Mouse (Mus musculus): ENCODE results near the gene Actrt2. TPM values are rescaled to one million over a fixed set of nuclear protein-coding genes. Genes with fewer than 3 reads are reported as not detected.

The Actrt2 gene
- polyA plus RNA-seq, 1 experiment from 2014 or later = not detected

DNA sequence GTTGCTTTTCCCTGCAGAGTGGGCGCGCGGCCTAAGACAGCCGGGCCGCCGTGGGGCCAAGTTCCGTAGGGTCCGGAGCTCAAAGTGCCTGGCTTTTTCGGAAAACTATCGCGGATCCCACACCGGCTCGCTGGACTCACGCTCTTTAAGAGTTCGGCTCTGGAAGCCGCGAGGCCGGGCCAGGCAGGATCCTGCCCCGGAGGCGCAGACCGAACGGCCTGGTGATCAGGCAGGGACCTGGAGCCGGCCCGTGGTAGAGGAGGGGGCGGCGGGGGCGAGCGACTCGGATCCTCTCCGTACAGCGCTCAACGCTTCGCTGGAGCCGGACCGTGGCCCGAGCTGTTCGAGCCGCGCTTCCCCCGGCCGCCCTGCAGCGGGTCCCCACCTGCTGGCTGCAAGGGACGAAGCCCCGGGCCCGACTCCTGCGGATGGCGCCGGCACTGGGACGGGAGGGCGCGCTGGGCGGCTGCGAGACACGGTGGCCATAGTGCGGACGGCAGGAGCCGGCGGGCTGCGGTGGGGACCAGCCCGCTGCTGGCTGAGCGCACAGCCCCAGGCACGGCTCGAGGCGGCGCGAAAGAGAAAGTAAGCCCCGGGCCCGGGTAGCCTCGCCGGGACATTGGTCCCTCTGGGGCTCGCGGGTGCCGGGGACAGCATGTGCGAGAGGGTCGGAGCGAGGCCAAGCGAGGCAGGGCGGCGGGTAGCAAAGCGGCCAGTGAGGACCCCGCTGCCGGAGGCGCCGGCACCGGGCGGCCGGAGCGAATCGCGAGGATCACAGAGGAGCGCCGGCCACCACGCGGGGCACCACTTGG, 32.2 kb downstream of the Actrt2 start:
- Histone ChIP-seq H3K4me3 (peak overlapping the region; percentile 51), H3K4me1 (replicated peaks) (peaks cover 39% of the 10 kb centered on the region), H3K27ac (peak overlapping the region; percentile 88), H3K4me2 (peak overlapping the region; percentile 61), H3K9ac (peak overlapping the region; percentile 77), H3K9me3 (no peaks in the 10 kb centered on the region), H3K36me3 (no peaks in the 10 kb centered on the region), H3K27me3 (peaks cover 98% of the 10 kb centered on the region)
- under 1% methylated on average over 84 of the region's 94 CpGs for WGBS
- peak; percentile 62 for ATAC-seq (ENCODE audit: low FRiP score)

DNA sequence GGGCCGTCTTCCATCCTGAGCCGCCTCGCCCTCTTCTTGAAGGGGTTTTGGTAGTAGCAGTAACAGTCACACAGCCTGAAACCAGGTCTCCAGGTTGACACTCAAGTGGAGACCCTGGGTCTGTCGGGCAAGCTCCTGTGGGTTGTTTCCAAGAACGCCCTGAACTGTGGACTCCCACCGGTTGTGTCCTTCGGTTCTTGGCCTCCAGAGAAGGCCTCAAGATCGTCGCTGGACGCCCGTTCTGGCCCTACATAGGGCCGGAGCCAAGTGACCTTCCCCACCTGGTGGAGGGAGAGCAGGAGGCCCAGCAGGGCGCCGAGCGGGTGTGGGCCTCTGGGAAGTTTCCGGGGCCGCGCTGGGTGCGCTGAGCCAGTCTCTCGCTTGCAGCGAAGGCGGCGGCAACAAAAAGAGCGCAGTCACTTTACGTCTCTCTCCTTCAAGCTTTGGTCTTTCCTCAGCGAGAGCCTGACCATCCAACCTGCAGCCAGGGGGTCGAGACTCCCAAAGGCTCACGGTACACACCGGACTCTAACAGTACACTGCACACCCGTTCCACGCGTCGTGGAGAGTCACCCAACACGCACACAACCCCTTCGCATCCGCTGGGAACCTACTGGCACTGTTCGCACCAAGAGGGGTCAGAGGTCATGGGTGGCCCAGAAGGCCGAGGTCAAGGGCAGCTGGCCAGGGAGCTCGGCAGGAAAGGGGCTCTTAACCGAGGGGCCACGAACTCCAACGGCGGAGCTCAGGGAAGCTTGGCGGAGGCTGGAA, 33.0 kb downstream of the Actrt2 start:
- Histone ChIP-seq H3K36me3 (no peaks in the 10 kb centered on the region), H3K4me2 (peak overlapping the region; percentile 61), H3K9me3 (no peaks in the 10 kb centered on the region), H3K27me3 (peaks cover 96% of the 10 kb centered on the region), H3K9ac (peak overlapping the region; percentile 77), H3K4me3 (peak overlapping the region; percentile 51), H3K4me1 (replicated peaks) (peaks cover 39% of the 10 kb centered on the region), H3K27ac (peak overlapping the region; percentile 88)
- 6% methylated on average over 44 of the region's 44 CpGs for WGBS
- no peak for ATAC-seq (ENCODE audit: low FRiP score)

DNA sequence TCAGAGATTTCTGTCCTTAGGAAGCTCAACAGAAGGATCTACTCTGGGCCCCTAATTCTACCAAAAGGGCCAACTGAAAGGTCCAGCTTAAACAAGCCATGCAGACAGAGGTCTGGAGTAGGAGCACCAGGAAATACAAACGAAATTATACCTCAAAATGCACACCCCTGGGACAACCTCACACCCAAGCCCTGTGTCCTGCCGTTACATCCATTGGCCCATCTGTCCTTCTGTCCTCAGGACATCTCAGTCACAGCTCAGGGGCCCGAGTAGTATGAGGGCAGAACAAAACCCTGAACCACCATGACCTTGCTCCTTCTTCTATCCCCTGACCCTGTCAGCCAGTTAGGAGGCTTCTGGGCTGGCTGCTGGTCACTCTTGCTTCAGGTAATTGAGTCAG, 33.7 kb downstream of the Actrt2 start:
- Histone ChIP-seq H3K4me1 (replicated peaks) (peaks cover 39% of the 10 kb centered on the region), H3K9me3 (no peaks in the 10 kb centered on the region), H3K27ac (peak overlapping the region; percentile 88), H3K9ac (peak overlapping the region; percentile 77), H3K36me3 (no peaks in the 10 kb centered on the region), H3K4me2 (peak overlapping the region; percentile 61), H3K27me3 (peaks cover 96% of the 10 kb centered on the region), H3K4me3 (peak overlapping the region; percentile 51)
- no peak for ATAC-seq (ENCODE audit: low FRiP score)
- 24% methylated on average over 3 of the region's 3 CpGs for whole genome bisulfite sequencing

DNA sequence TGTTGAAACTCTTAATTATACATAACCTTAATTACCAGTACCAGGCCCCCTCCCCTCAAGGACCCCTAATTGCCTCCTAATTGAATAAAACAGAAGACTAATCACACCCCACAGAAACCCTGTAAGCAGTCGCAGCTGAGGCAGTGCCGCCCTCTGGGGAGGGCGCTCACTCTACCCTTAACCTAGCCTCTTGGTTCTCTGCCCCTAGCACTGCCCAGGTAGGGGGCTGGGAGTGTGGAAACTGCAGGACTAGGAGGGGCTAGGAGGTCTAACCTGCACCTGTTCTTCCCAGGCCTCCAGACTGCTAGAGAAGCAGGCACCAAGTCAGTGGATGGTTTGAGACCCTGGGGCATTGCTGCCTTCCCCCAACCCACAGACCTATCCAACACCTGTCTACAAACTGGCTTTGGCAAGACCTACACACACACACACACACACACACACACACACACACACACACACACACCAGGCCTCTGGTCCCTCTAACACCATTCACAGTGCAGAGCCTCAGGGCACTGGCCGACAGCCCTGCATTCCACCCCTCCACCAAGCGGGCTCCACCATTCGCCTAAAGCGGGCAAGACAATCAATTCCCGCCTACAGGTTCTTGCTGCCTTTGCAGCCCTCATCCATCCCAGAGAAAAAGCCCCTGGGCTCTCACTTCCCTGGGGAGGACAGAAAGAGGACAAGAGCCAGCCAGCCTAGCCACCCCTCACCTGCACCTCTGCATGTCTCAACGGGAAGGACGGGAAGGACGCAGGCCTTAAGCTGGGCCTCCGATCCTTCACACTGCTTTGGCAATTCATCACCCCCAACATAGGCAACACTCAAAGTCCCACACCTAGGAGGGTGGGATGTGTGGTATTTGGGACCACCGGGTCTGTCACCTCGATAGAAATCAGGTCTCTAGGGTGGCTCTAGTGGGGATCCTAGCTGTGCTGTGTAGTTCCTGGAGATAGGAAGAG, 34.6 kb downstream of the Actrt2 start:
- 31% methylated on average over 14 of the region's 14 CpGs for WGBS
- peak overlapping the region; percentile 88 for H3K27ac ChIP-seq
- no peak for ATAC-seq (ENCODE audit: low FRiP score)
- H3K4me2 ChIP-seq = peak overlapping the region; percentile 61
- H3K4me3 ChIP-seq = peak overlapping the region; percentile 51
- H3K27me3 ChIP-seq = peaks cover 95% of the 10 kb centered on the region
- no peaks in the 10 kb centered on the region for H3K36me3 ChIP-seq
- no peaks in the 10 kb centered on the region for H3K9me3 ChIP-seq
- H3K4me1 ChIP-seq (replicated peaks) = peaks cover 39% of the 10 kb centered on the region
- H3K9ac ChIP-seq = peak overlapping the region; percentile 77

DNA sequence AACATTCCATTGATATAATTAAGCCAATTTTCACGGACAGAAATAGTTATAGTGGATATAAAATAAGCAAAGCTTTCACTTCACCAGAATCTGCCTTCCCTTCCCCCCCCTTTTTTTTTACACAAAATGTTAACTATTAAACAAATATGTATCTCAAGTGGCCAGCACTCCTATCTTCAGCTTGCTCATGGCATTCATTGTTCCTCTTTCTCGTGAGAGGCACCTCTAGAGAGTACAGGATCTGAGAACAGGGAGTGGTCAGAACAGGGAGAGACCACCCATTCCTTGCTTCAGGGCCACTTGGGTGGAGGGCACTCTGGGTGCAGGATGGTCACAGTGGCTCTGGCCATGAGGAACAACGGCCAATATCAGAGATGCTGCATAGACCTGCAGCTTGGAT, 36.9 kb downstream of the Actrt2 start:
- H3K4me1 ChIP-seq (replicated peaks) = peaks cover 42% of the 10 kb centered on the region
- no peak overlapping the region for H3K4me3 ChIP-seq
- H3K4me2 ChIP-seq = peak overlapping the region; percentile 61
- WGBS = 52% methylated on average over 3 of the region's 3 CpGs
- no peak for ATAC-seq (ENCODE audit: low FRiP score)
- H3K27ac ChIP-seq = peak overlapping the region; percentile 32; the same call in 1 of the 2 replicates
- H3K36me3 ChIP-seq = no peaks in the 10 kb centered on the region
- peaks cover 93% of the 10 kb centered on the region for H3K27me3 ChIP-seq
- peak overlapping the region; percentile 49; the same call in 1 of the 2 replicates for H3K9ac ChIP-seq
- no peaks in the 10 kb centered on the region for H3K9me3 ChIP-seq

DNA sequence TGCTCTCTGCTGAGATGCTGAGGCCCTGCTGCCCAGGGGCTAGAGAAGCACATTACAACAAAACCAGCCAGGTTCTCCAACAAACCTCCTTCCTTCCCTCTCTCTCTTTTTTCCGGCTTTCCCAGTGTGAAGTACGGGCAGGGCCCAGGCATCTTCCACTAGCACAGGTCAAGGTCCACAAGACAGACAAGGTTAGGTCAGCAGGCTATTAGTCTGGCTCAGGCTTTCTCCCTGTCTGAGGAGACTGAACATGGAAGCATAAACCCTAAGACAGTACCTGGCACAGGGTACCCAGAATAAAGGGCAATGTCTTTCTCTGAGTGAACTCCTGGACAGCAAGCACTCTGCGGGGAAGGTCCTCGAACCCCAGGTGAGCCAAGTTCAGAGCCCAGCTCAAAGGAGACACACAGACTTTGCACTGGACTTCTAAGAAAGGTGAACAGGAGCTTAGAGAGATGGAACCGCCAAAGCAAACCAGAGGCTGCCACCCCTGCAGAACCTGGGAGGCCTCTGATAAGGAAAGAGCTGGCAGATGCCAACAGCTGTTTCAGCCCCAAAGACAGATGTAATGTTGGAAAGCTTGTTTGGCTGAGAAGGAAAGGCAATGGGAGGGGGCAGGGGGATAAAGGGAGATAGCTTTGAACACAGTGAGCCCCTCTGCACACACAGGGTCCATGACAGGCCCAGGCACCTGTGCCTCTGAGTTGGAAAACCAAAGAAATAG, 40.1 kb downstream of the Actrt2 start:
- no peak overlapping the region for H3K4me2 ChIP-seq
- no peak overlapping the region for H3K9ac ChIP-seq
- no peak for ATAC-seq (ENCODE audit: low FRiP score)
- H3K9me3 ChIP-seq = no peaks in the 10 kb centered on the region
- H3K4me3 ChIP-seq = no peak overlapping the region
- peaks cover 42% of the 10 kb centered on the region for H3K4me1 ChIP-seq (replicated peaks)
- H3K27me3 ChIP-seq = peaks cover 88% of the 10 kb centered on the region
- WGBS = 78% methylated on average over 5 of the region's 5 CpGs
- H3K36me3 ChIP-seq = no peaks in the 10 kb centered on the region
- H3K27ac ChIP-seq = no peak overlapping the region

DNA sequence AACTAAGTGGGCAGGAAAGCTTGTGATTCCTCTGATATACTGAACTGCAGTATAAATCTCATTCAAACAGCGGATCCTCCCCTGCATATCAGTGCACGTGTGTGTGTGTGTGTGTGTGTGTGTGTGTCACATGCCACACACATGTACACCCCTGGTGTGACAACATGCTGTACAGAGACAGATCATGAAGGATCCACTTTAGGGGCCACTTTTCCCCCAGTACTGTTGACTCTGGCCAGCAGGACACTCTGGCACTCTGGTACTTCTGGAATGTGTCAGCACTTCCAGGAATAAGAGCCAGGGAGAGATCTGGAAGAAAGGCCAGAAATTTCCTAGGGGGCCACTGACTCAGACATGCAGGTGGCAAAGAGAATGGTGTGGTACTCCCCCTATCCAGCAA, 41.4 kb downstream of the Actrt2 start:
- Histone ChIP-seq H3K9me3 (no peaks in the 10 kb centered on the region), H3K4me1 (replicated peaks) (peaks cover 48% of the 10 kb centered on the region), H3K4me3 (no peak overlapping the region), H3K9ac (0 out of 2 replicates have a peak overlapping the region, but pooled peaks have one; percentile 19), H3K4me2 (no peak overlapping the region), H3K27me3 (peaks cover 87% of the 10 kb centered on the region), H3K36me3 (no peaks in the 10 kb centered on the region), H3K27ac (0 out of 2 replicates have a peak overlapping the region, but pooled peaks have one; percentile 50)
- no peak for ATAC-seq (ENCODE audit: low FRiP score)
- WGBS = 81% methylated on average over 2 of the region's 2 CpGs

DNA sequence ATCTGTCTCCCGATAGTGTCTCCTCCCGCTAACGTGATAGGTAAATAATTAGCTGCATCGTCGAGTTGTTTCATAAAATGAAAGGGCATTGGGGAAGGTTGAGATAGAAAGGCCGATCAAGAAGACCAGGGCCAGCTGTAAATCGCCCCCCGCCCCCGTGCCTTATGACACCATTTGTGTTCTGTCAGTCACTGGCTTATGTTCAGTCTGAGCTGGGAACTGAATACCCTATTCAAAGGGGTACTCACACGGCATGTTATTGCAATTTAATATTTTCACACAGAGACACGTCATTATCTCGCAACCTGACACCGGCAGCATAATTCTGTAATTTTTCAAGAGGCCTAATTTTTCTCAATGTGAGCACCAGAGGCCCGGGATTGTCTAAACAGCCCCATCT, 42.0 kb downstream of the Actrt2 start:
- Histone ChIP-seq H3K9me3 (no peaks in the 10 kb centered on the region), H3K4me2 (no peak overlapping the region), H3K36me3 (no peaks in the 10 kb centered on the region), H3K4me3 (no peak overlapping the region), H3K4me1 (replicated peaks) (peaks cover 45% of the 10 kb centered on the region), H3K9ac (0 out of 2 replicates have a peak overlapping the region, but pooled peaks have one; percentile 19), H3K27me3 (peaks cover 86% of the 10 kb centered on the region), H3K27ac (peak overlapping the region; percentile 50)
- WGBS = 42% methylated on average over 14 of the region's 14 CpGs
- ATAC-seq (ENCODE audit: low FRiP score) = no peak

DNA sequence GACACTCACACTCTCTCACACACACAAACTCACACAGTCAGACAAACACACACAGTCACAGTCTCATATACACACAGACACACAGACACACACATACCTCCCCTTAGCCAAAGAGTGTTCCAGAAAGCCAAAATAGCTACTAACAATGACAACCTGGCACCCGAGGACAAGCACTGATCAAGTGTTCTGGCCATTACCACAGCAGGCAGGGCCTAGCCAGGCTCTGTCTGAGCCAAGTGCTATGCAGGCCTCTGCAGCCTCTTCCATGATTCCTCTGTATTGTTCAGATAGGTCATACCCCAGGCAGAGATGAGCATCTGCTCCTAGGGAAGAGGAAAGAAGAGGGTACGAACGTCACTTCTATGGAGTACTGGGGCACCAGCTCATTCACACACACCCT, 44.4 kb downstream of the Actrt2 start:
- 85% methylated on average over 3 of the region's 3 CpGs for WGBS
- H3K9me3 ChIP-seq = no peaks in the 10 kb centered on the region
- peaks cover 49% of the 10 kb centered on the region for H3K4me1 ChIP-seq (replicated peaks)
- no peak overlapping the region for H3K27ac ChIP-seq
- no peak overlapping the region for H3K4me2 ChIP-seq
- H3K4me3 ChIP-seq = no peak overlapping the region
- peaks cover 82% of the 10 kb centered on the region for H3K27me3 ChIP-seq
- ATAC-seq (ENCODE audit: low FRiP score) = no peak
- no peaks in the 10 kb centered on the region for H3K36me3 ChIP-seq
- H3K9ac ChIP-seq = no peak overlapping the region

DNA sequence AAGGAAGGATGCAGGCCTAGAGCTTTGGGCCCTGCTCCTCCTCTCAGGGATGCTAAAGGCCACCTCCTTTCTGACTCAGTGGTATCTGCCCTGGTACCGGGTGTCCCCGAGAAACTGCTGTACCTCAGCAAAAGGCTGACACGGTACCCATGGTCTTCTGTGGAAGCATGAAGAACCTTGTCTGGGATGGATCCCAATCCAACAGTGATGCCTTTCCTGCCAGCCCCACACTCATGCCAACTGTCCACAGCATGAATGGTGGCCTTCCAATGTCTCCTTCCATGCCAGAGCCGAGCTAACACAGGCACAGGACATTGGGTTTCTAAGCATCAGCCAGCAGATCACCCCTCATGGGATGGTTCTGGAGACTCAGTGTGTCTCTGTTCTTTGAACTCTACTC, 45.1 kb downstream of the Actrt2 start:
- H3K9ac ChIP-seq = no peak overlapping the region
- no peak overlapping the region for H3K27ac ChIP-seq
- no peaks in the 10 kb centered on the region for H3K9me3 ChIP-seq
- ATAC-seq (ENCODE audit: low FRiP score) = no peak
- no peak overlapping the region for H3K4me3 ChIP-seq
- H3K4me2 ChIP-seq = no peak overlapping the region
- peaks cover 79% of the 10 kb centered on the region for H3K27me3 ChIP-seq
- 94% methylated on average over 4 of the region's 4 CpGs for WGBS
- H3K4me1 ChIP-seq (replicated peaks) = peaks cover 51% of the 10 kb centered on the region
- H3K36me3 ChIP-seq = no peaks in the 10 kb centered on the region

Measured in hindbrain, embryonic 13.5 days (tissue).